Mouse (Mus musculus): Measurements from ENCODE around the gene Smco2. TPM values are rescaled to one million over a fixed set of nuclear protein-coding genes. Genes with fewer than 3 reads are reported as not detected.

Smco2 gene
- total RNA-seq, 4 experiments from 2014 or later = 0.90 to 3.8 (median 2.7) TPM

DNA sequence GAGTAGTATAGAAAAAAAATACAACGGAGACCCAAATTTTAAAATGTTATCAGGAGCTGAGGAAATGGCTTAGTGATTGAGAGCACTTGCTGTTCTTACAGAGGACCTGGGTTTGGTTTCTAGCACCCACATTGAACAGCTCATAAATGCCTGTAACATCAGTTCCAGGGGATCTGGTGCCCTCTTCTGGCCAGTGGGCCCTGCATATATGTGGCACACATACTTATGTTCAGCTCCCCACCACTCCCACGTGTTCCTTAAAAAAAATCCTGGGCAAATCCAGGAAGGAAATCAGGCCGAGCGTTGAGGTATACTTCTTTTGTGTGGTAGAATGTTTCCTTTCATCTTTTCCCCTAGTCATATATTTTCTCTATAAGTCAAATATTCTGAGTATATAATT, 52.0 kb downstream of the Smco2 start:
- no peak for DNase-seq (ENCODE audit: low spot score)

GRCm38 (mm10) chr6:146903632-146904031, 53.7 kb downstream of the Smco2 start:
- no peak for DNase-seq (ENCODE audit: low spot score)

DNA sequence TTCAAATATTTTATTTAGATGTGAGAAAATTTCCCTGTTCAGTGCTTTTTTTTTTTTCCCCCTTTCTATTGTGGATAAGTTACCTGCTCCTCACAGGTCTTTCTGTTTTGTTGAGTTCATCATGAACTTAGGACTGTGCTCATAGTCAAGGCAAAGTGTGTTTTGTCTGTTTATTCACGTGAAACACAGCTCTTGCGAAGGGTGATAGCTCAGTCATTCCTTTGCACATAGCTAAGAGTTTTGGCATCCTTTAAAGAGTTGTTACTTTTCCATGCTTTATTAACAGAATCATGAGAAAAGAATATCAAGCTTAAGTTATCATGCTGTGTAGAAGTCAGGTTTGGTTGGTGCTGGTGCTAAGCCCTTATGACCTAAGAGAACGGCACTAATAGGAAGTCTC, 54.8 kb downstream of the Smco2 start:
- no peak for DNase-seq (ENCODE audit: low spot score)

DNA sequence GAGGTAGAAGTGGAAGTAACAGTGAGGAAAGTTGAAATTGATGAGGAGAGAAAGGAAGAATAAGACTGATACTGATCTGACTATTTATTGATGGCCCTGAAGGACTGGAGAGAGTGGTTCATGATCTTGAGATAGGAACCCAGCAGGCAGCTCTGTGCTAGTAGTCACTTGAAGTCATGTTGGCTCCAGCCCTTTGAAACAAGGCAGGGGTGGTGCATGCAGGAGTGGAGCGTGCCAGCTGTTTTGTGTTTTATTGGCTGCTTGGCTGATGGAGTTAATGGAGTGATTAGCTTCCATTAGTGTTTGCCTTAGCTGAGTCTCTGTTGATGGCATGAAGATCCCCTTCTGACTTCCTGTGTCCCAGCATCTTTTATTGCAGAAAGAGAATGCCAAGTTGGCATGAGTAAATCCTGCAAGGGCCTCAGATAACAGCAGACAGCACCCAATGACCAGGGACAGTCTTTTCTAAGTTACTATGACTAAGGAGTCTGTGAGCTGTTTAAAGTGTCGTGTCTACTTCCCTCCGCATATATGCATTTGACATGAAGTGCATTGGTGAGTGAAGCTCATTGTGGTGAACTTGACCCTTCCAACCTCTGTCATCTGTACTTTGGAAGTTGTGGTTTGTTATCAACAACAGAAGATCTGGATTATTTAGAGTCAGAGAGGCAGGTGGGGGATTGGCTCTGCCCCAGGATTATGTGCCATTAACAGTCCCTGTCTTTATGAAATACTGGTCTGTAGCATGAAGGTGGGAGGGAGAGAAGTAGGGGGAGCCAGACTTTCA, 56.3 kb downstream of the Smco2 start:
- DNase-seq (ENCODE audit: low spot score) = no peak

DNA sequence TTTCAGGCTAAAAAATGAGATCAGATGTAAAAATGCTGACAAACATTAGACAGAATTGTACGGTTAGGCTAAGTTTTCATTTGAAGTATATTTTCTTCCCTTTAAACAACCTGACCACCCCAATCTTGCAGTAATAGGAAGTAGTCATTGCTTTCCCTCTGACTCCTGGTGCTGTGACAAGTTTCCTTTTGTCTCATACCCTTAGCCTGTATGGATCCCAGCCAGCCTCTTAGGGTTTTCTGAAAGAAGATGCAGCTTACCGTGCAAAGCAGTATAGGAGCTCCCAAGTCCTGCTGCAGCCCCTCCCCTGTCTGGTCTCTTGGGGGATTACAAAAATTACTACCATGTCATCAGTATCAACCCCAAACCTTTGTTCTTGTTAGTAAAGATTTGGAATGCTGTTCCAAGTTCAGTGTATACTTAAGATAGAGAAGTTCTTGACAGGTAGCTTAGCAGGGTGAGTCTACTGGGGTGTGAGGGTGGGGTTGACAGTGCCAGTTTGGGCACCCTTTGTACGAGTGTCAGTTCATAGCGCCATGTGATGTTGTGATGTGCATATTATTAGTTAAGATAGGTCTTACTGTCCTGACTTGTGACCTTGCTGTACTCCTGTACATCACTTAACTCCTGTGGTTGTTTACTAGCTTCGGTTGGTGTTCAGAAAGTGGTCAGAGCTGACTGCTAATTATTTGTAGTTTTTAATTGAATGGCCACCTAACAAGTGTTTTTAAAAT, 57.3 kb downstream of the Smco2 start:
- DNase-seq (ENCODE audit: low spot score) = no peak

DNA sequence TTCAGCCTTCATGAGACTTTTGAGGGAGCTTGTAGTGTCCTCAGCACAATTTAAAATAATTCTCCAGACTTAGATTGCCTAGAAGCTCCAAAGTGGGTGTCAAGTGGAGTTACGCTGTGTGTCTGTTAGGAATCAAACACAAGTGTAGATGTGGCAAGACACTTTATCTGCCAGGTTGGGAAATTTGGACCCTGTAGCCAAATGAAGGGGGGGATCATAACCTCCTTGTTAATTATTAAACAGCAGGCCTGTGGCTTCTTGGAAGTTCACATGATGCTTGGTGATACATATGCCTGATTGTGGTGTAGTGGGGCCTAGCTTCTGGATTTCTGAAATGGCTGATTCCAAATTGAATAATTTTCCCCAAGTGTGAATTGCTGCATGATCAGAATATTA, 57.9 kb downstream of the Smco2 start:
- no peak for DNase-seq (ENCODE audit: low spot score)

GRCm38 (mm10) chr6:146908801-146909200, 58.9 kb downstream of the Smco2 start:
- DNase-seq (ENCODE audit: low spot score) = no peak

- DNase-seq (ENCODE audit: low spot score) = no peak
These were observed 60.0 kb downstream of the Smco2 start for GRCm38 (mm10) chr6:146909725-146910489.

- no peak for DNase-seq (ENCODE audit: low spot score)
These were observed 60.9 kb downstream of the Smco2 start for GRCm38 (mm10) chr6:146910801-146911200.

DNA sequence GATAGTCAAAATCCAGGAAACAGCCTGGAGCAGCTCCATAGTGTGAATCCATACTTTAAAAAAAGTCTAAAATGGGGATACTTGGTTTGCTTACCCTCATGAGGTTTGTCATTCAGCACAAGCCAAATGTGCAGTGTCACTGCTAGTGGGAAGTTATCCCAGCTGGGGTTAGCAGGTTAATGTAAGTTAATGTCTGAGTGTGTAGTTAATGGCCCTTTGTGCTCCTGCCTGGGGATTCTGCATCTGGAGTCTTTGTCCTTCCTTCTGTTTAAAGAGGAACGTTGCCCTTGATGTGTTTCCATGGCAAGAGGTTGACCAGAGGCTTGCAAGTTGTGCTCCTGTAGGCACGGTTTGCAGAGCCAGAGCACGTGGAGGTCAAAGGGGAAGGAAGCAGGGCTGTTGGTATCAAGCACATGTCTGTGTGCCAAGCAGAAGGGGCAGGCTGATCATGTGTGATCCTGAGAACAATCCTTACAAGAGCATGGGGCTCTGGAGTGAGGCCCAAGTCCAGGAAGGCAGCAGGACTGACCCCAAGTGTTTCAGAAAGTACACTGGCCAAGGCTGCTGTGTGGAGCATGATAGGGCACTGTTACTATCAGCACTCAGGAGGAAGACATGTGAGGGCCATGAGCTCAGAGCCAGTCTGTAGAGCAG, 63.1 kb downstream of the Smco2 start:
- no peak for DNase-seq (ENCODE audit: low spot score)

DNA sequence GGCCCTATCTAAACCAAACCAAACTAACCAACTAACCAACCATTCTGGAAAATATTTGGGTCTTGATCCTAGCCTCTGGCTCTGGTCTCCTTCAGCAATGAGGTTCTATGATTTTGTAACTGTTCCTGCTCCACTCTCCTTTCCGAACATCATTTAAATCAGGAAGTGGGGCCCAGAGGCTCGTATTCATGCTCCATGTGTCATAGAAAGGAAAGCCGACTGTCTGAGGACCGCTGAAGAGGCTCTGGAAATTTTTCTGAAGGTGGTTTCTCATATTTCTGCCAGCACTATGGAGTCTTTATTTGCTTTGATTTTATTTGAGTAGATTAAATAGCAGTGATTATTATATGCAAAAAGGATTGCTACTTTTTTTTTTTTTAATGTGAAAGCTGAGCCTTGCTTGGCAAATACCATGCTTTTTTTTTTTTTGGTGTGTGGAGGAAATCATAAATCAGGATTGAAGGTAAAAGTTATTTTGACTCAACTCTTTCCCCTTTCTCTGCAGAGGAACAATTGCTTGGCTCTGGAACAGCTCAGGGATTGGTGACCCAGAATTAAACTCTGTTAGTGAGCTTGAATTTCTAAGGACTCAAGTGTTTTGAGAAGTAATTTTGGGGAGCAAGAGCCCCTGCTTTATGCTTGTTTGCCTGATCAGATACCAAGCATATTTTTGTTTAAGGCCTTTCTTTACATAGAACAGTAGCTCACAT, 63.7 kb downstream of the Smco2 start:
- DNase-seq (ENCODE audit: low spot score) = no peak

GRCm38 (mm10) chr6:146915808-146916207, 65.9 kb downstream of the Smco2 start:
- DNase-seq (ENCODE audit: low spot score) = no peak

GRCm38 (mm10) chr6:146917396-146917795, 67.5 kb downstream of the Smco2 start:
- no peak for DNase-seq (ENCODE audit: low spot score)

- no peak for DNase-seq (ENCODE audit: low spot score)
These were observed 68.4 kb downstream of the Smco2 start for GRCm38 (mm10) chr6:146918341-146918740.

Other genes with a start within 250 kb of the Smco2 start
- 10 to 100 TPM; 48.4 to 55.5 (median 49.6) TPM for gene Med21, start 207.6 kb upstream of the Smco2 start, total RNA-seq (2022)
- gene Tm7sf3, start 207.3 kb upstream of the Smco2 start, total RNA-seq (2022) = 10 to 100 TPM; 15.7 to 16.7 (median 15.9) TPM
- gene Stk38l, start 125.1 kb upstream of the Smco2 start, total RNA-seq (2022) = 10 to 100 TPM; 12.6 to 13.9 (median 13.2) TPM
- 1 to 10 TPM in 3 of 4 experiments, under 1 TPM in 1; 0.55 to 1.7 (median 1.5) TPM for gene Arntl2, start 54.0 kb upstream of the Smco2 start, total RNA-seq (2022)
- gene Ppfibp1, start 38.4 kb downstream of the Smco2 start, total RNA-seq (2022) = 100 to 1,000 TPM; 101 to 127 (median 122) TPM
- gene 1700034J05Rik, start 104.3 kb downstream of the Smco2 start, total RNA-seq (2022) = not detected
- gene Rep15, start 182.5 kb downstream of the Smco2 start, total RNA-seq (2022) = 1 to 10 TPM in 2 of 4 experiments, under 1 TPM in 2; 0.92 to 1.5 (median 1.2) TPM
- gene Mrps35, start 192.7 kb downstream of the Smco2 start, total RNA-seq (2022) = 100 to 1,000 TPM; 166 to 193 (median 175) TPM
- gene Mansc4, start 236.9 kb downstream of the Smco2 start, total RNA-seq (2022) = not detected
- gene Klhl42, start 241.3 kb downstream of the Smco2 start, total RNA-seq (2022) = 1 to 10 TPM; 4.4 to 5.1 (median 4.9) TPM